Mouse (Mus musculus) myocyte (in vitro differentiated cells): ENCODE measurements at regions not wholly inside any gene's neighbourhood (a gene's known extent, or its start where the extent isn't known, plus 50 kb on each side); places are given as distances from the start of the nearest gene placed in this dataset.

Source experiments
- H3K27me3 ChIP-seq: one replicate; pipeline ENCODE4 v1.6.1; 2011; ENCODE audit not compliant: control insufficient read depth, insufficient read depth, insufficient read length
- H3K36me3 ChIP-seq: one replicate; pipeline ENCODE4 v1.6.1; 2011; ENCODE audit not compliant: control insufficient read depth, insufficient read depth
- H3K4me2 ChIP-seq: one replicate; pipeline ENCODE4 v1.6.1; 2011; ENCODE audit warnings: low read depth, control low read depth
- H3K4me3 ChIP-seq: one replicate; pipeline ENCODE4 v1.5.1; 2011; ENCODE audit warnings: mild to moderate bottlenecking, control low read depth, moderate library complexity
- H3K79me2 ChIP-seq: one replicate; pipeline ENCODE4 v1.6.1; 2011; ENCODE audit not compliant: control insufficient read depth, insufficient read depth
- H3ac ChIP-seq: one replicate; pipeline ENCODE4 v1.6.1; 2011; ENCODE audit not compliant: control insufficient read depth, insufficient read length
- CEBPB ChIP-seq: IDR thresholded peaks from 2 replicates; pipeline ENCODE4 v1.6.1; 2011; ENCODE audit warnings: mild to moderate bottlenecking, moderate library complexity; ENCODE audit not compliant: poor library complexity, insufficient read depth, severe bottlenecking
- E2F4 ChIP-seq: IDR thresholded peaks from one replicate; pipeline ENCODE4 v1.6.1; 2011; ENCODE audit warnings: mild to moderate bottlenecking, control low read depth, moderate library complexity; ENCODE audit not compliant: insufficient read depth
- MAX ChIP-seq: IDR thresholded peaks from one replicate; pipeline ENCODE4 v1.6.1; 2011; ENCODE audit warnings: low read depth, mild to moderate bottlenecking, control low read depth
- MYOD1 ChIP-seq, 3 experiments: IDR thresholded peaks; one replicate each; pipeline ENCODE4 v1.6.1; 2011; ENCODE audit warnings: control low read depth in 2 of 3, low read depth in 2 of 3, mild to moderate bottlenecking in 2 of 3, moderate library complexity in 1 of 3; ENCODE audit not compliant: insufficient read length in 2 of 3, control insufficient read depth in 1 of 3
- MYOG ChIP-seq, 3 experiments: IDR thresholded peaks; one replicate each; pipeline ENCODE4 v1.6.1; 2011; ENCODE audit warnings: control low read depth in 2 of 3, low read depth in 2 of 3, mild to moderate bottlenecking in 2 of 3; ENCODE audit not compliant: insufficient read length in 2 of 3, control insufficient read depth in 1 of 3, insufficient read depth in 1 of 3
- POLR2A ChIP-seq: IDR thresholded peaks from one replicate; pipeline ENCODE4 v1.6.1; 2011; ENCODE audit warnings: low read depth, mild to moderate bottlenecking, control low read depth, moderate library complexity; ENCODE audit not compliant: insufficient read length
- POLR2AphosphoS2 ChIP-seq: IDR thresholded peaks from one replicate; pipeline ENCODE4 v1.6.1; 2011; ENCODE audit warnings: low read depth, control low read depth; ENCODE audit not compliant: insufficient read length
- REST ChIP-seq: IDR thresholded peaks from one replicate; pipeline ENCODE4 v1.6.1; 2011; ENCODE audit warnings: mild to moderate bottlenecking, control low read depth, moderate library complexity; ENCODE audit not compliant: insufficient read depth, insufficient read length
- SRF ChIP-seq: IDR thresholded peaks from one replicate; pipeline ENCODE4 v1.6.1; 2011; ENCODE audit warnings: low read depth; ENCODE audit not compliant: control insufficient read depth, insufficient read length
- TCF12 ChIP-seq: IDR thresholded peaks from one replicate; pipeline ENCODE4 v1.6.1; 2011; ENCODE audit warnings: mild to moderate bottlenecking, control low read depth; ENCODE audit not compliant: poor library complexity, insufficient read depth, severe bottlenecking
- TCF3 ChIP-seq: IDR thresholded peaks from one replicate; pipeline ENCODE4 v1.6.1; 2011; ENCODE audit warnings: low read depth, control low read depth; ENCODE audit not compliant: insufficient read length
- USF1 ChIP-seq: IDR thresholded peaks from one replicate; pipeline ENCODE4 v1.6.1; 2011; ENCODE audit warnings: low read depth, mild to moderate bottlenecking, control low read depth, moderate library complexity

- peak; percentile 81 for TF ChIP-seq CEBPB
- TF ChIP-seq USF1 = no peak
- Histone ChIP-seq H3ac (no peak overlapping the region), H3K27me3 (no peaks in the 10 kb centered on the region), H3K4me2 (no peak overlapping the region), H3K36me3 (no peaks in the 10 kb centered on the region), H3K79me2 (no peaks in the 10 kb centered on the region), H3K4me3 (no peak overlapping the region)
Measured at GRCm38 (mm10) chr13:5436191-5436590, 425.1 kb upstream of the Klf6 start.

GRCm38 (mm10) chr13:5440454-5440853, 420.8 kb upstream of the Klf6 start:
- Histone ChIP-seq H3K4me3 (no peak overlapping the region), H3K27me3 (no peaks in the 10 kb centered on the region), H3ac (no peak overlapping the region), H3K4me2 (no peak overlapping the region), H3K79me2 (no peaks in the 10 kb centered on the region), H3K36me3 (no peaks in the 10 kb centered on the region)
- TF ChIP-seq TCF3 = no peak
- no peak for TF ChIP-seq MYOD1 (IDR thresholded peaks at IDR 0.05; ENCODE audit: control insufficient read depth in 1 of 3, insufficient read length in 2 of 3, low read depth in 2 of 3)
- no peak for TF ChIP-seq SRF
- TF ChIP-seq POLR2A = no peak
- no peak for TF ChIP-seq CEBPB
- no peak for TF ChIP-seq E2F4
- TF ChIP-seq MAX = no peak
- no peak for TF ChIP-seq MYOG (IDR thresholded peaks at IDR 0.05; ENCODE audit: control insufficient read depth in 1 of 3, insufficient read depth in 1 of 3, insufficient read length in 2 of 3, low read depth in 2 of 3)
- no peak for TF ChIP-seq USF1
- no peak for TF ChIP-seq POLR2AphosphoS2
- TF ChIP-seq REST = no peak
- TF ChIP-seq TCF12 = no peak

DNA sequence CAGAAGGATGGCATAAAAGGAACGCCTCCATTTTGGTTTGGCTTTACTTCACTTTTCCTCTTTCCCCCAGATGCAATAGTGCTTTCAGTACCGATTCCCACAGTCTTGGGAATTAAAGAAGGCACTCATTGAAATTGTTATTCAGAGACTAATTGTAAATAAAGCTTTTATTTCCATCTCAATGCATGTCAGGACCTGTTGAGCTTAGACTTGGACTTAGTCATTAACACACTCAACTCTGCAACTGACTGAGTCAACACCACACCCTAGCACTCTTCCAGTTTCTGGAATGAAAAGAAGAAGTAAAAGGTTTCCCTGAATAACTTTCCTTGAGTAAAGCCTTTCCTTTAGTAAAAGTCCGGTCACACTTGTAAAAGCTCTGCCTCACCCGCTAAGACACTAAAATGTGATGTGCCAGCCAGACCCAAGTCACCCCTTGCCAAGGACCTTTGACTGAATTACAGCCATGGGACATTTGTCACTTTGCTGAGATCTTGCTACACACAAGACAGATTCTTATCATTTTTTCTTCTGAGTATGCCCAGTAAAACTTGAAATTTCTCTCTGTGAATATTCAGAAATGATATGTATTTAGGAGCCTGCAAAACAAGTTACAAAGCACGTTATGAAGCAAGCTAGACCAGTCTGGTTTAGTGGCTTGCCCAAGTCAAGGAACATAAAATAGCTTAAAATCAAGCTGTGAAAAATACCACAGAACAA, 416.4 kb upstream of the Klf6 start:
- no peak overlapping the region for H3K4me2 ChIP-seq
- H3K36me3 ChIP-seq = no peaks in the 10 kb centered on the region
- no peak for TF ChIP-seq MAX
- no peak for TF ChIP-seq MYOD1 (IDR thresholded peaks at IDR 0.05; ENCODE audit: control insufficient read depth in 1 of 3, insufficient read length in 2 of 3, low read depth in 2 of 3)
- no peaks in the 10 kb centered on the region for H3K27me3 ChIP-seq
- H3ac ChIP-seq = no peak overlapping the region
- H3K79me2 ChIP-seq = no peaks in the 10 kb centered on the region
- H3K4me3 ChIP-seq = no peak overlapping the region

GRCm38 (mm10) chr13:5448601-5449000, 412.7 kb upstream of the Klf6 start:
- TF ChIP-seq CEBPB = no peak
- no peak for TF ChIP-seq E2F4
- TF ChIP-seq MYOD1 (IDR thresholded peaks at IDR 0.05; ENCODE audit: control insufficient read depth in 1 of 3, insufficient read length in 2 of 3, low read depth in 2 of 3) = no peak
- no peak for TF ChIP-seq MAX
- no peak for TF ChIP-seq MYOG (IDR thresholded peaks at IDR 0.05; ENCODE audit: control insufficient read depth in 1 of 3, insufficient read depth in 1 of 3, insufficient read length in 2 of 3, low read depth in 2 of 3)
- TF ChIP-seq POLR2AphosphoS2 = no peak
- TF ChIP-seq TCF12 = no peak
- no peak for TF ChIP-seq SRF
- no peak for TF ChIP-seq TCF3
- no peak for TF ChIP-seq POLR2A
- no peak for TF ChIP-seq USF1
- no peak overlapping the region for H3K4me3 ChIP-seq
- no peaks in the 10 kb centered on the region for H3K27me3 ChIP-seq
- H3K36me3 ChIP-seq = no peaks in the 10 kb centered on the region
- H3K79me2 ChIP-seq = no peaks in the 10 kb centered on the region
- H3ac ChIP-seq = no peak overlapping the region
- no peak overlapping the region for H3K4me2 ChIP-seq

GRCm38 (mm10) chr13:5480779-5481178, 380.5 kb upstream of the Klf6 start:
- Histone ChIP-seq H3K36me3 (no peaks in the 10 kb centered on the region), H3K79me2 (no peaks in the 10 kb centered on the region), H3K4me3 (no peak overlapping the region), H3ac (no peak overlapping the region), H3K4me2 (no peak overlapping the region), H3K27me3 (no peaks in the 10 kb centered on the region)
- TF ChIP-seq MYOD1 (IDR thresholded peaks at IDR 0.05; ENCODE audit: control insufficient read depth in 1 of 3, insufficient read length in 2 of 3, low read depth in 2 of 3) (no peak), USF1 (no peak), MAX (no peak), MYOG (IDR thresholded peaks at IDR 0.05; ENCODE audit: control insufficient read depth in 1 of 3, insufficient read depth in 1 of 3, insufficient read length in 2 of 3, low read depth in 2 of 3) (no peak), REST (no peak), POLR2AphosphoS2 (no peak), SRF (no peak), POLR2A (no peak)
